Mouse (Mus musculus) kidney, adult 11 months (tissue): ENCODE measurements around the gene Cyfip2.

Experiments used
- DNase-seq: peaks from one replicate; pipeline ENCODE4 v3.0.0; 2022

The Cyfip2 gene

GRCm38 (mm10) chr11:46177246-46178043, 135.2 kb downstream of the Cyfip2 start:
- no peak for DNase-seq

GRCm38 (mm10) chr11:46176155-46176554, 136.5 kb downstream of the Cyfip2 start:
- no peak for DNase-seq

- no peak for DNase-seq
These were observed 140.5 kb downstream of the Cyfip2 start for GRCm38 (mm10) chr11:46172128-46172527.

GRCm38 (mm10) chr11:46169908-46170307, 142.8 kb downstream of the Cyfip2 start:
- DNase-seq: no peak

- DNase-seq: no peak
These were observed 144.2 kb downstream of the Cyfip2 start for GRCm38 (mm10) chr11:46168506-46168905.

GRCm38 (mm10) chr11:46165866-46166585, 146.6 kb downstream of the Cyfip2 start, which contains the start of gene Nipal4:
Gene Nipal4, minus strand, starts transcription at chr11:46166508.
- DNase-seq: no peak

- DNase-seq: no peak
These were observed 155.2 kb downstream of the Cyfip2 start for GRCm38 (mm10) chr11:46157462-46157861.

- DNase-seq: no peak
These were observed 155.7 kb downstream of the Cyfip2 start for GRCm38 (mm10) chr11:46156945-46157344.

GRCm38 (mm10) chr11:46146619-46147018, 166.0 kb downstream of the Cyfip2 start:
- DNase-seq: no peak

GRCm38 (mm10) chr11:46145163-46145875, 167.3 kb downstream of the Cyfip2 start:
- DNase-seq: no peak
